Mouse (Mus musculus): ENCODE data around the gene Arsb.

DNA sequence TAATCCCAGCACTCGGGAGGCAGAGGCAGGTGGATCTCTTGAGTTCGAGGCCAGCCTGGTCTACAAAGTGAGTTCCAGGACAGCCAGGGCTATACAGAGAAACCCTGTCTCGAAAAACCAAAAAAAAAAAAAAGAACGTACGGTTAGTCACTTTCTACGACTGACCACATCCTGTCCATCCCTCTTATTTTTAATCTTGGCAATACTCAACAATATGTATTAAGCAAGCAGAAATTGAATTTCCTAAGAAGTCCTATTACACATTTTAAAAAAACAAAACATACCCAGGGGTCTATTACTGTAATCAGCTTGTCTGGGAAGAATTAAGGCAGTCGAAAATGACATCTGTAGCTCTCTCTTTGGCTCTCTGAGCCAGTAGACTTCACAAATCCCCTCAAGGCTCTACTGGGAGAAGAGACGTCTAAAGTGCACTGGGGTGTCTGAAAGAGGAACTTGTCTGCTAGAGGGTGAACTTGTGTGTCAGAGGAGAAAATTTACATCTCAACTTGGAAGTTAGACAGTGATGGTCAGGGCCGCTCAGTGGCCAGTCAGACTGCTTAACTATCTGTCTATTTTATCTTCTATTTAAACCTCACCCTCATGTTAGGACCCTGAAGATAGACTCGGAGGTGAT is 205.6 kb downstream of the Arsb start:
- no peak for TF ChIP-seq CTCF (conservative IDR thresholded peaks at IDR 0.05; ENCODE audit: insufficient read depth, insufficient read length, low read depth, low read length)
- no peak for TF ChIP-seq POLR2A (IDR thresholded peaks at IDR 0.05; ENCODE audit: low read depth, low read length)

All from kidney, adult 2 months (tissue).